Mouse (Mus musculus) myocyte (in vitro differentiated cells): Measurements from ENCODE around the gene S1pr5.

ENCODE experiments used
- E2F4 ChIP-seq: IDR thresholded peaks from one replicate; pipeline ENCODE4 v1.6.1; 2011; ENCODE audit warnings: mild to moderate bottlenecking, control low read depth, moderate library complexity; ENCODE audit not compliant: insufficient read depth
- MYOG ChIP-seq, 3 experiments: IDR thresholded peaks; one replicate each; pipeline ENCODE4 v1.6.1; 2011; ENCODE audit warnings: control low read depth in 2 of 3, low read depth in 2 of 3, mild to moderate bottlenecking in 2 of 3; ENCODE audit not compliant: insufficient read length in 2 of 3, control insufficient read depth in 1 of 3, insufficient read depth in 1 of 3

- TF ChIP-seq MYOG (IDR thresholded peaks at IDR 0.05; ENCODE audit: control insufficient read depth in 1 of 3, insufficient read depth in 1 of 3, insufficient read length in 2 of 3, low read depth in 2 of 3) = no peak
- TF ChIP-seq E2F4 = no peak
Observed at GRCm38 (mm10) chr9:21283591-21283990, 35.3 kb upstream of the S1pr5 start.
